Mouse (Mus musculus) left cerebral cortex, postnatal 36 days (tissue): ENCODE data around the gene Tbx20. TPM values are rescaled to one million over a fixed set of nuclear protein-coding genes. Genes with fewer than 3 reads are reported as not detected.

ENCODE experiments used
- DNase-seq, 2 experiments: peaks; one replicate each; pipeline ENCODE4 v3.0.0; 2021 to 2022; ENCODE audit warnings: low spot score in 2 of 2, mixed read lengths in 1 of 2
- intact Hi-C: fragments of 180-260 bp; cut with DNase I; formaldehyde crosslinking; loops from one replicate; pipeline ENCODE4 v1.15.1; 2025
- total RNA-seq, 2 experiments: library from RNA; stranded (reverse); gene quantifications; 2 replicates each; pipeline ENCODE4 v1.2.3; 2021

The Tbx20 gene
- total RNA-seq, 2 experiments from 2014 or later: not detected

- intact Hi-C loops: no loop called here
- no peak for DNase-seq
Observed at GRCm38 (mm10) chr9:24770149-24770940, 3.8 kb downstream of the Tbx20 start.

- intact Hi-C loops: no loop called here
Observed at GRCm38 (mm10) chr9:24769611-24770010, 4.5 kb downstream of the Tbx20 start.

DNA sequence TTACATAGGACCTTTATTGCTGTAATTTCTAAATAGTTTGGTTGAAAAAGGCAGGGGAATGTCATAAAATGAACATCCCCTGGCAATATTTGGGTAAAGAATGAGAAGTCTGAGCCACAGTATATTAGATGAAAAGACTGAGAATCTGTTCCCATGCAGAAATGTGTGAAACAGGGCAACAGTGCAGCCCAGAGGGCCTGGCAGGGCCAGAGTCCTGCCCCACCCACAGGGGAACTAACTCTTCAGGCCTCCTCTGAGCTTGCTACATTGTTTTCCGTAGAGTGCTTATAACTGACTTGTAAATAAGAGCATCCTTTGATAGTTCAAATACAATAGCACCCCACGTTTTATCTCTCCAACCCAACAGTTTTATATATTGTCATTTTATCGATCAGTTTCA is 7.0 kb downstream of the Tbx20 start:
- intact Hi-C loops: no loop called here
- no peak for DNase-seq

More at GRCm38 (mm10) chr9:24769611-24770010, 4.5 kb downstream of the Tbx20 start:
- DNase-seq: no peak

DNA sequence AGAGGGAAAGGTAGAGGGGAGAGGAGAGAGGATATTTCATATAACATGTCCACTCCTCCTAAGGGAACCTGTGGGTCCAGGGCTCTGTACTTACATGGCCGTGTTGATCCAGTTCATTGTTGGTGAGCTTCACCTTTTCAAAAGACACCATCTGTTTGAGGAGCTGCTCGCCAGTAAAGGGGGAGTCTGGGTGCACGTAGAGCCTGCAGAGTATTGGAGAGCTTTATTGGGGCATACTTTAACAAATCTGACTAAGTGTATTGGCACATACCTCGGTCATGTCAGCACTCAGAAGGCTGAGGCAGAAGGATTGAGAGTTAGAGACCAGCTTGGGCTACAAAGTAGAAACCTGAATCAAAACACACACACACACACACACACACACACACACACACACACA is 8.5 kb downstream of the Tbx20 start:
- DNase-seq: no peak
- intact Hi-C loops: no loop called here

DNA sequence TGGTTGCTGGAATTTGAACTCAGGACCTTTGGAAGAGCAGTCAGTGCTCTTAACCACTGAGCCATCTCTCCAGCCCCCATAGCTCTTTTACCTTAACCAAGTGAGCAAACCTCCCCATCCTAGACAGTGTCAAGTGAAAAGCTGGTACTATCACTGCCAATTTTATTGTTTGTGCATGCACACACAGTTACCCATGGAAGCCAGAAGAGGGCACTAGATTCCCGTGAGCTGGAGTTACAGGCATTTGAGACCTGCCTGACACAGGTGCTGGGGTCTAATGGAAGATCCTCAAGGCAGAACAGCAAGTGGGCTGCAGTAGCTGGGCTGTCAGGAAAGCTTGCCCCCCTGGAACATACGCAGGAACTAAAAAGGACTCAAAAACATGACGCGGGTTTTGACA is 13.6 kb downstream of the Tbx20 start:
- intact Hi-C loops: no loop called here
- no peak for DNase-seq

GRCm38 (mm10) chr9:24744958-24745357 is 29.1 kb downstream of the Tbx20 start:
- DNase-seq: no peak
- intact Hi-C loops: no loop called here

DNA sequence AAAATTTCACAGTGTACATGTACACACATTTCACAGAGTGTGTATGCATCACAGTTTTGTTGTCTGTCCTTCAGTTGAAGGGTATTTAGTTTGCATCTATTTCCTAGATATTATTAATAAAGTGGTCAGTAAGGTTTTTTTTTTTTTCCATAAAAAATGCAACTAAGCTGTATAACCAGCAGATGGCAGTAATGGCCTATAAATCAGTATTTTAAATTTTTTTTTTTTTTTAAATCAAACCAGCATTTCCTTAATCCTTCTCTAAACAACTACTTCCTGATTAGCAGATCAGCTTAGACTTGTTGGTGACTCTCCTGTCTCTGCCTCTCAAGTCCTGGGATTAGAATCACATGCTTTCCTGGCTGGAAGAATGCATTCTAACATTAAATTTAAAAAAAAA is 72.9 kb downstream of the Tbx20 start:
- intact Hi-C loops: loop anchor here (2.0 to 5.0 kb wide), 2 partner anchors 326 to 342 kb away; no protein-coding TSS in a partner anchor
- DNase-seq: no peak

DNA sequence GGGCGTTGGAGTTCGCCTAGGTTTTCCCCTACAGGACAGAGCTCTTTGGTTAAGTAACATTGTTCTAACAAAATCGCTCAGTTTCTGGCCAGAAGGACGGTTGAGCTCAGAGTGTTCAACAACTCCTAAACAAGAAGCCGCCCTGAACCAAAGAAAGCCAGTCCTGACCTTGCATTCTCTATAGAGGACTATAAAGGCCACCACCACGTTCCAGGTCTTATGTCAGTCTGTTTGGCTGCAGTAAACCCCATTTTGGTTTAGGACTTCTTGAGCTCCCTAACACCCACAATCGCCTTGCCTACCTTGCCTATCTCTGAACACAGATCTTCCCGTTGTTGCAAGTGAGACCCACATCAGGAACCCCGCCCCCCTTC is 77.7 kb downstream of the Tbx20 start:
- DNase-seq: no peak
- intact Hi-C loops: loop anchor here (5.0 to 10.0 kb wide), 2 partner anchors 152 to 406 kb away; no protein-coding TSS in a partner anchor

DNA sequence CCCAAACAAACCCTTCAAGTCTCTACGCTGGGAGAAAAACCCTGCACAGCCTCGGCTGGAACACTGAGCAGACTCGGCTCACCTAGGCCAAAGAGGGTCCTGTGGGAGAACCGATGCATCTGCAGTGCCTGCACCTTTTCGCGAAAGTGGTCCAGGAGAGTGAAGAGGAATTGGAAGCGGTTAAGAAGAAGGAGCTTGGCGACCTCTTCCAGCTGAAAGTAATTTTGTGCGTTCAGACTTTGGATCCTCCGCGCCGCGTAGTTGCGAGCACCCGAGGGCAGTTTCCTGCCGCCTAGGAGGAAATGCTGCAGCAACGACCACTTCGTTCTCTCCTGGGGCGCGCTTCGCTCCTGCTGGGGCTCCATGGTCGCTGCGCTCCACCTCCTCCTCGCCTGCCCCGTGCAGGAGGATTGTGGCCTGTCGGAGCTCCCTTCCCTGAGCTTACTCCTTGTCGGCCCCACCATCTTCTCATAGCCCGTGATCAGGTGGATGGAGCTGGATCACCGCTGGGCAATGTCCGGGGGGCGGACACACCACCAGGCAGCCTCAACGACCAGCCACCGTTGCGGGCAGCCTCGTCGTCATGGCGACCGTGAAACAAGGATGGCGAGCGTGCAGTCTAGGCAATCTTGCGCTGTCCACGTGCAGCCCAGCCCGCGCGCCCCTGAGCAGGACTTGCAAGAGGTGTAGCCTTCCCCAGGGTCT is 78.3 kb downstream of the Tbx20 start, which contains the start of gene Dpy19l2:
TSS of gene Dpy19l2 (minus strand) at position 594 of the 705 bp plus-strand sequence.
- intact Hi-C loops: loop anchor here (5.0 to 10.0 kb wide), 2 partner anchors 151 to 406 kb away; no protein-coding TSS in a partner anchor
- peak; percentile 43 to 45 for DNase-seq

Other genes starting within 250 kb of the Tbx20 start
- not detected for gene Cypt4, start 149.1 kb downstream of the Tbx20 start, total RNA-seq
- under 1 TPM; 0.25 to 0.32 TPM for gene Dpy19l2, start 78.0 kb downstream of the Tbx20 start, total RNA-seq